Mouse (Mus musculus) CH12.LX (cell line): Measurements from ENCODE around the gene Fus. TPM values are rescaled to one million over a fixed set of nuclear protein-coding genes. Genes with fewer than 3 reads are reported as not detected.

Experiments used
- DNase-seq: peaks from one replicate; pipeline ENCODE4 v3.0.0-alpha.2; 2013; ENCODE audit errors: extremely low read depth
- H3K27ac ChIP-seq: 2 replicates; pipeline ENCODE4 v1.5.1; 2012; ENCODE audit warnings: low read depth, mild to moderate bottlenecking, control low read depth, moderate library complexity; ENCODE audit not compliant: insufficient read depth
- H3K27me3 ChIP-seq: replicated peaks from 2 replicates; pipeline ENCODE3; 2012; ENCODE audit warnings: inconsistent platforms
- H3K36me3 ChIP-seq, 2 experiments: replicated peaks in 1 of 2; 2 replicates each; pipeline versions ENCODE3 to v1.6.1; 2012; ENCODE audit warnings: inconsistent platforms in 1 of 2, low read length in 1 of 2, mild to moderate bottlenecking in 1 of 2, mixed read lengths in 1 of 2, moderate library complexity in 1 of 2; ENCODE audit not compliant: control insufficient read depth in 1 of 2, insufficient read depth in 1 of 2
- H3K4me1 ChIP-seq, 2 experiments: 2 replicates each; pipeline ENCODE4 v1.6.1; 2012; ENCODE audit warnings: inconsistent platforms in 1 of 2, moderate library complexity in 1 of 2; ENCODE audit not compliant: insufficient read depth in 2 of 2, control insufficient read depth in 1 of 2
- H3K4me2 ChIP-seq: 2 replicates; pipeline ENCODE4 v1.6.1; 2012; ENCODE audit warnings: low read depth, mild to moderate bottlenecking, control low read depth; ENCODE audit not compliant: poor library complexity, insufficient read depth, severe bottlenecking
- H3K4me3 ChIP-seq, 3 experiments: fragments of 150-350 bp in 1 of 3; sonication (generic) in 1 of 3; replicated peaks in 1 of 3; 2 replicates each; pipeline versions ENCODE3 to v1.5.1; 2011 to 2012; ENCODE audit warnings: low read depth in 2 of 3, low read length in 2 of 3, mild to moderate bottlenecking in 2 of 3, moderate library complexity in 2 of 3, control low read depth in 1 of 3, improper control_type of control experiment in 1 of 3, inconsistent platforms in 1 of 3, mixed read lengths in 1 of 3; ENCODE audit not compliant: poor library complexity in 1 of 3
- H3K79me2 ChIP-seq: replicated peaks from 2 replicates; pipeline ENCODE4 v1.6.1; 2012; ENCODE audit warnings: mild to moderate bottlenecking, moderate library complexity; ENCODE audit not compliant: control insufficient read depth, poor library complexity, insufficient read depth, severe bottlenecking; ENCODE audit errors: extremely low read depth
- H3K9ac ChIP-seq: 2 replicates; pipeline ENCODE4 v1.6.1; 2012; ENCODE audit warnings: low read depth, mild to moderate bottlenecking, control low read depth, moderate library complexity; ENCODE audit not compliant: insufficient read depth
- H3K9me3 ChIP-seq: replicated peaks from 2 replicates; pipeline ENCODE3; 2012; ENCODE audit warnings: low read length, inconsistent platforms, mixed read lengths
- BHLHE40 ChIP-seq: IDR thresholded peaks from 2 replicates; pipeline ENCODE4 v1.6.1; 2011; ENCODE audit warnings: mild to moderate bottlenecking, low read depth, low read length, improper control_type of control experiment
- CHD1 ChIP-seq: IDR thresholded peaks from 2 replicates; pipeline ENCODE4 v1.6.1; 2012; ENCODE audit warnings: low read depth, low read length, improper control_type of control experiment, inconsistent platforms
- CHD2 ChIP-seq: IDR thresholded peaks from 2 replicates; pipeline ENCODE4 v1.6.1; 2011; ENCODE audit warnings: low read length, improper control_type of control experiment
- ELF1 ChIP-seq: IDR thresholded peaks from 2 replicates; pipeline ENCODE4 v1.6.1; 2014; ENCODE audit warnings: low read depth, mild to moderate bottlenecking, inconsistent platforms, low read length, improper control_type of control experiment
- EP300 ChIP-seq: IDR thresholded peaks from 2 replicates; pipeline ENCODE4 v1.6.1; 2011; ENCODE audit warnings: low read length, improper control_type of control experiment
- ETS1 ChIP-seq: conservative IDR thresholded peaks from 2 replicates; pipeline ENCODE4 v1.6.1; 2012; ENCODE audit warnings: low read depth, mild to moderate bottlenecking, inconsistent platforms, low read length, improper control_type of control experiment, moderate library complexity
- HCFC1 ChIP-seq: IDR thresholded peaks from 2 replicates; pipeline ENCODE4 v1.6.1; 2012; ENCODE audit warnings: low read depth, mild to moderate bottlenecking, inconsistent platforms, low read length, improper control_type of control experiment
- IRF4 ChIP-seq: IDR thresholded peaks from 2 replicates; pipeline ENCODE4 v1.6.1; 2014; ENCODE audit warnings: low read depth, mild to moderate bottlenecking, inconsistent platforms, low read length, improper control_type of control experiment
- KAT2A ChIP-seq: IDR thresholded peaks from 2 replicates; pipeline ENCODE4 v1.6.1; 2012; ENCODE audit warnings: low read length, improper control_type of control experiment, inconsistent platforms; ENCODE audit not compliant: insufficient replicate concordance
- MAFK ChIP-seq: IDR thresholded peaks from 2 replicates; pipeline ENCODE4 v1.6.1; 2011; ENCODE audit warnings: low read length, improper control_type of control experiment; ENCODE audit not compliant: insufficient replicate concordance
- MAZ ChIP-seq: IDR thresholded peaks from 2 replicates; pipeline ENCODE4 v1.6.1; 2012; ENCODE audit warnings: low read depth, mild to moderate bottlenecking, inconsistent platforms, low read length, improper control_type of control experiment, moderate library complexity
- MXI1 ChIP-seq: IDR thresholded peaks from 2 replicates; pipeline ENCODE4 v1.6.1; 2011; ENCODE audit warnings: mild to moderate bottlenecking, low read depth, low read length, improper control_type of control experiment
- NRF1 ChIP-seq: IDR thresholded peaks from 2 replicates; pipeline ENCODE4 v1.6.1; 2014; ENCODE audit warnings: low read depth, mild to moderate bottlenecking, inconsistent platforms, low read length, improper control_type of control experiment, moderate library complexity
- PAX5 ChIP-seq: IDR thresholded peaks from 2 replicates; pipeline ENCODE4 v1.6.1; 2012; ENCODE audit warnings: low read length, inconsistent platforms, mixed read lengths
- POLR2A ChIP-seq: IDR thresholded peaks from 2 replicates; pipeline ENCODE4 v1.6.1; 2011; ENCODE audit warnings: low read depth, mild to moderate bottlenecking, improper control_type of control experiment, low read length
- POLR2AphosphoS2 ChIP-seq: IDR thresholded peaks from 2 replicates; pipeline ENCODE4 v1.6.1; 2011; ENCODE audit warnings: low read depth, low read length, improper control_type of control experiment
- RCOR1 ChIP-seq: conservative IDR thresholded peaks from 2 replicates; pipeline ENCODE4 v1.6.1; 2012; ENCODE audit warnings: low read depth, mild to moderate bottlenecking, inconsistent platforms, low read length, improper control_type of control experiment
- SIN3A ChIP-seq: IDR thresholded peaks from 2 replicates; pipeline ENCODE4 v1.6.1; 2012; ENCODE audit warnings: low read length, improper control_type of control experiment, inconsistent platforms
- TCF12 ChIP-seq: IDR thresholded peaks from 2 replicates; pipeline ENCODE4 v1.6.1; 2014; ENCODE audit warnings: low read depth, mild to moderate bottlenecking, inconsistent platforms, low read length, improper control_type of control experiment
- USF1 ChIP-seq: IDR thresholded peaks from 2 replicates; pipeline ENCODE4 v1.6.1; 2014; ENCODE audit warnings: low read depth, mild to moderate bottlenecking, inconsistent platforms, low read length, improper control_type of control experiment
- ZKSCAN1 ChIP-seq: IDR thresholded peaks from 2 replicates; pipeline ENCODE4 v1.6.1; 2012; ENCODE audit warnings: low read depth, inconsistent platforms, low read length, improper control_type of control experiment, borderline replicate concordance
- ZNF384 ChIP-seq: IDR thresholded peaks from 2 replicates; pipeline ENCODE4 v1.6.1; 2012; ENCODE audit warnings: low read depth, low read length, improper control_type of control experiment, inconsistent platforms
- dilution Hi-C: fragments of 300-500 bp; cut with MboI; formaldehyde crosslinking; loops from 2 replicates; pipeline ENCODE4 v1.14.3; 2020; ENCODE audit warnings: low sequenced_read_pairs; ENCODE audit not compliant: extremely low pct_unique_long_range_greater_than_20kb, extremely low pct_ligation_motif_present
- in situ Hi-C: fragments of 300-500 bp; cut with MboI; formaldehyde crosslinking; loops from 3 replicates; pipeline ENCODE4 v1.14.3; 2019; ENCODE audit warnings: low sequenced_read_pairs, low pct_ligation_motif_present, low pct_unique_long_range_greater_than_20kb, mixed read lengths
- polyA plus RNA-seq: library from polyadenylated mRNA; unstranded; fragments of >175 nt; gene quantifications from 2 replicates; pipeline ENCODE4 v1.2.1, GENCODE M21; 2012; ENCODE audit warnings: low read depth; ENCODE audit not compliant: insufficient read length
- total RNA-seq, 2 experiments: library from RNA; depleted of rRNA; stranded (reverse); fragments of 300-350 nt in 1 of 2; fragments of >200 nt in 1 of 2; gene quantifications; 2 replicates each; pipeline ENCODE4 v1.2.3; 2012 to 2014

The Fus gene
- total and polyA plus RNA-seq, 3 experiments, result 39.2 to 848 (median 57.7) TPM

GRCm38 (mm10) chr7:127991643-127992487 lies 24.6 kb downstream of the Fus start (continued):
- TF ChIP-seq CHD1 (no peak), ELF1 (no peak), NRF1 (no peak), EP300 (no peak), POLR2A (no peak), ETS1 (no peak), KAT2A (no peak), ZNF384 (peak; percentile 83)

DNA sequence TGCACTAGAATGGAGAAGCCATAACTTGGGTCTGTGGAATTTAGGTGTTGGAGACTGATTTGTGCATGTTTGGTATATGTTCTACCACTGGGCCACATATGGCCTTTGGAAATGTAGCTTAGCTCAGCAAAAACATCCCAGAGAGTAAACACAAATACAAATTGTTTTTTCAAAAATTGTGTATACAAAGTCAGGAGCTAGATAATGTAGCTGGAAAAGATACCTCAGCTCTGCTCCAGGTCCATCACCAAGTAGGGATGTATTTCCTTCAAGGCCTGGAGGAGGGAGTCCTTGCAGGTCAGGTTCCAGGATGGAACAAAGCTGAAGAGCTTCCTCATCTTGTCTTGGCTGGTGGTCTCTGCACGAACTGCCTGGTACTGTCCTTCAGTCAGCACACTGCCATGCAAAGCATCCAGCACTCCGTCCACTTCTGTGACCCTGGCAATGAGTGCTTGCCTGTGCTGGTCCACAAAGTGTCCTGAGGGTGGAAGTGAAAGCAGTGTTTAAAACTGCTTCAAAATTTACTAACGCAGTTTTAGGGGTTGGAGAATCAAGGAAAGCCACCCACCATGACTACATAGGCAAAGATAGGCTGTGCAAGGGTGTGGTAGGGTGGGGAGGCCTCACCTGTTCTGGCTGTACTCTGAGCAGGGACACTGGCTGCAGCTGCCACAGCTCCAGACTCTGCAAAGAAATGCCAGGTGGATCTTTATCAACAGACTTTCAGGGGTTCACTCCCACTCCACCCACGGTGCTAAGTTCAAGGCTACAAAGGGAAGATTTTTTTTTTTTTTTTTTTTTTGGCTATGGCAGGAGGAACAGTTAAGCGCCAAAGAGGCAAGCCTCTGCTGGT lies 25.5 kb downstream of the Fus start:
- H3K79me2 ChIP-seq, result no peaks in the 10 kb centered on the region

GRCm38 (mm10) chr7:127993341-127993977 lies 26.2 kb downstream of the Fus start, which contains the start of gene Pycard:
Gene Pycard, minus strand, starts transcription at chr7:127993867.
- H3K9ac ChIP-seq, result peak within 1 kb of the TSS; percentile 46; the same call in 1 of the 2 replicates
- H3K4me2 ChIP-seq, result peak within 1 kb of the TSS; percentile 48
- DNase-seq, result peak; percentile 46
- dilution Hi-C loops, result no loop called here
- H3K9me3 ChIP-seq, result no peaks in the 10 kb centered on the region
- in situ Hi-C loops, result loop anchor here (10.0 kb wide), 1 partner anchor 211 kb away; the partner anchor contains the start of gene Cox6a2
- TF ChIP-seq POLR2A (peak; percentile 59), HCFC1 (peak; percentile 64), PAX5 (no peak), USF1 (peak; percentile 16; the same call in 1 of the 2 replicates), ELF1 (peak; percentile 92), ZKSCAN1 (no peak), MAZ (peak; percentile 69; the same call in 1 of the 2 replicates), SIN3A (peak; percentile 74; the same call in 1 of the 2 replicates), BHLHE40 (0 out of 2 replicates have a peak, but pooled peaks have one; percentile 19), CHD2 (peak; percentile 40; the same call in 1 of the 2 replicates), IRF4 (peak; percentile 61), MXI1 (peak; percentile 58; the same call in 1 of the 2 replicates), ETS1 (0 out of 2 replicates have a peak, but pooled peaks have one; percentile 32), CHD1 (no peak), POLR2AphosphoS2 (peak; percentile 3; the same call in 1 of the 2 replicates), TCF12 (peak; percentile 69; the same call in 1 of the 2 replicates)
- no peaks in the 10 kb centered on the region for H3K79me2 ChIP-seq
- H3K27ac ChIP-seq, result 0 out of 2 replicates have a peak within 1 kb of the TSS, but pooled peaks have one; percentile 23
- H3K36me3 ChIP-seq, result peaks cover 5 to 74% of the 10 kb centered on the region in 2 experiments
- H3K4me3 ChIP-seq, result peak within 1 kb of the TSS; percentile 26 to 54 (median 35)
- H3K4me1 ChIP-seq, result peaks cover 2 to 21% of the 10 kb centered on the region in 2 experiments; a peak in 3 of 4 replicates
- H3K27me3 ChIP-seq, result no peaks in the 10 kb centered on the region

More for the DNA sequence above, 25.5 kb downstream of the Fus start:
- Histone ChIP-seq H3K36me3 (peaks cover 7 to 79% of the 10 kb centered on the region in 2 experiments), H3K4me2 (peak overlapping the region; percentile 48), H3K9me3 (no peaks in the 10 kb centered on the region), H3K4me3 (peak overlapping the region; percentile 26 to 54 (median 35)), H3K9ac (peak overlapping the region; percentile 46; the same call in 1 of the 2 replicates), H3K27ac (0 out of 2 replicates have a peak overlapping the region, but pooled peaks have one; percentile 23), H3K4me1 (peaks cover 2 to 21% of the 10 kb centered on the region in 2 experiments; a peak in 3 of 4 replicates), H3K27me3 (no peaks in the 10 kb centered on the region)
- dilution Hi-C loops (no loop called here), in situ Hi-C loops (loop anchor here (10.0 kb wide), 1 partner anchor 212 kb away; the partner anchor contains the start of gene Cox6a2)
- no peak for DNase-seq
- TF ChIP-seq MAFK (peak; percentile 82), POLR2AphosphoS2 (peak; percentile 21; the same call in 1 of the 2 replicates), KAT2A (no peak), ZNF384 (0 out of 2 replicates have a peak, but pooled peaks have one; percentile 15), POLR2A (peak; percentile 30), RCOR1 (no peak)
